Mouse (Mus musculus) urinary bladder, postnatal 10 days (tissue): ENCODE results near the gene Gm45062.

Experiments used
- DNase-seq: peaks from one replicate; pipeline ENCODE4 v3.0.0; 2022; ENCODE audit warnings: low spot score

Gm45062 gene

DNA sequence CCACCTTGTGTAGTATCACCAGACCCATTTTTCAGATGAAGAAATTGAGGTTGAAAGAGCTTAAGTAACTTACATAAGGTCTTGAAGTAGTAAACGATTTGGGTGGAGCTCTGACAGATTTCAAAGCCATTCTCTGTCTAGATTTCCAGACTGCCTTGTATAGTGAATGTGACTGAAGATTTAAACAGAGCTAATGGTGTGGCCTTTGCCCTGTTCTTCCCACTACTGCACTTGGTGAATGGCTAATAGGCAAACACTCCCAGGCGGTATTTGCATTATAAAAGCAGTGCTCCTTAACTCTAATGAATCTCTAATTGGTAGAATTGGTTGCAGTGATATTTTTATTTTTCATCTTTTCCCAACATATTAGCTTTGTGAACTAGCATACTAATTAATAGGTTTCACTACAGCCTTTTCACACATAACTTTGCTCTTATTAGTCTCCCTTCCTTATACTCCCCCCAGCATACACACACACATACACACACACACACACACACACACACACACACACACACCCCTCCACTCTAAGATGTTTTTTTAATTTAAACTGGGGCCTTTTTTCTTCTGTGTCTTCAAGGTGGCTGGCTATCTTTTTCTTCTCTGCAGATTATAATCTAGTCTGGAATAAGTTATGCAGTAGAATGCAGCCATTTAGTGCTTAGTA is 109.1 kb downstream of the Gm45062 start:
- no peak for DNase-seq

DNA sequence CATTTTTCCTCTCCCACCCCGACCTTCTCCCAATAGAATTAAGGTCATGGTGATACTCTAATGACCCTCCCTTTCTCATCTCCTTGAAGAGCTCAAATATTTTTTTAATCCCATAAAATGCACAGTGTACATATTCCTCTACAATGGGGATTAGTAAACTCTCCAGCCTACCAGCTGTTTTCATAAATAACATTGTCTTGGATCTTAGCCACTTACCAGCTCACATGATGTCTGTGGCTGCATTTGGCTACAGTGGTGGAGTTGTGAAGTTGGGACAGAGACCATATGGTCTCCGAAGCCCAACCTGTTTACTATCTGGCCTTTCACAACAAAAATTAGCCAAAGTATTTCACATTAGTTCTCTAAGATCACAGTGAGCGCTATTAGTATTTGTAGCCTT is 111.4 kb downstream of the Gm45062 start:
- no peak for DNase-seq

DNA sequence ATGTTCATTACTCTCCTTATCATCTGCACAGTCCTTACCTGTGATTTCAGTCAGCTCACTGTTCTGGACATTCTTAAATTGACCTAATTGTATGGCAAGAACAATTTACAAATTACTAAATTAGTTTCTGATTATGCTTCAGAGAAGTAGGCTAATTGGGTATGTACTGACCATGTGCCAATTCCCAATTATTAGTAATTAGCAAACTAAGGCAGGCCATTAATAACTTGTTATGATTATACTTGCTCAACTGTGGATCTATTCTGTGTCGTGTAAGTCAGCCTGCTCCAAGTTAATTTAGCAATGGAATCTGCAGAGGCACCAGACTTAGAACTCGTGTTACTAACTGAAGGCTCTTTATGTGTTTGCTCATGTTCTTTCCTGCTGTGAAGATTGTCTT is 113.8 kb downstream of the Gm45062 start:
- DNase-seq, result no peak

DNA sequence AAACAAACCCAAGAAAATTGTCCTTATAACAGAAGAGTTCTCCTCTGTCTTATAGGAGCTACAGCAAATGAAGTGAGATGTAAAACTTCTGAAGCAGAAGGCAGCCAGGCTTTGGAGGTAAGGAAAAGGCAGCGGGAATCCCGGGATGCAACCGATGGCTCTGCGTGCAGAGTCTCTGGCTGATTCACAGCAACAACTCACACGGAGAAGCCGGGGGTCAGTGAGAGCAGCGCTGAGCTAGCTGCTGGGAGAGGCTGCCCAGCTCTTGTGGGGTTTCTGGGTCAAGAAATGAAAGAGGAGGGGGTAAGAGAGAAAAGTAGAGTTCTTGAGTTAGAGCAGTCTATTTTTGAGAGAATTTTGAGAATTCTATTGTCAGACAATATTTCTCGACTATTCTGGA is 114.6 kb downstream of the Gm45062 start:
- DNase-seq, result no peak

DNA sequence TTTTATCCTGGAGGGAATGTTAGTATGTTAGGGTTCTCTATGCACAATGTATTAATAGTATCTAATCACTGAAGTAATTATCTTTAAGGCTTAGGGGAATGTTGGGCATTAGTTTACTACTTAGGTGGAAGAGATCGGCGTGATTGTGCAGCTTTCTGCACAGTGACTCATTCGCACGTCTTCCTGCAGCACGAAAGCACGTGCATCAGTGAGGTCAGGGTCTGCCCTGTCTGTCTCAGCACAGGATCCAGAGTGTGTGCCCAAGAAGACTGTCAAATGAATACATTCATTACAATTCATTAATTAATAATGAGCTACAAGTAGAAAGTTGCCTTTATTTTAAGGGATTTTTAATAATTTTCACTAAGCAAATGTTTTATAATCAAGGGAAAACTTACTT is 115.0 kb downstream of the Gm45062 start:
- DNase-seq, result no peak

DNA sequence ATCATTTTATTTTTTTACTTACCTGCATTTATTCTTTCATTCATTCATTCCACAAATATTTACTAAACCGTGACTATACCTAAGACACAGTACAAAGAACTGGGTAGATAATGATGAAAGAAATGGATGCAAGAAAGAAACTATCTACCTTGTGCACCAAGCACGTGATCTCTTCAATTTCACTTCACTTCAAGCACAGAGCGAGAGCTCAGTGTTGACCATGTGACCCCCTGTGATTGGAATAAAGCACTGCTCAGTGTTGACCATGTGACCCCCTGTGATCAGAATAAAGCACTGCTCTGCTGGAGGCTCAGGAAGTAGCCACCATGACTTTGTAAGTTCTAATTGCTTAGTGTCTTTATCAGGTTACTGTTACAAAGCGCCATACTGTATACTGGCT is 115.5 kb downstream of the Gm45062 start:
- DNase-seq, result no peak

DNA sequence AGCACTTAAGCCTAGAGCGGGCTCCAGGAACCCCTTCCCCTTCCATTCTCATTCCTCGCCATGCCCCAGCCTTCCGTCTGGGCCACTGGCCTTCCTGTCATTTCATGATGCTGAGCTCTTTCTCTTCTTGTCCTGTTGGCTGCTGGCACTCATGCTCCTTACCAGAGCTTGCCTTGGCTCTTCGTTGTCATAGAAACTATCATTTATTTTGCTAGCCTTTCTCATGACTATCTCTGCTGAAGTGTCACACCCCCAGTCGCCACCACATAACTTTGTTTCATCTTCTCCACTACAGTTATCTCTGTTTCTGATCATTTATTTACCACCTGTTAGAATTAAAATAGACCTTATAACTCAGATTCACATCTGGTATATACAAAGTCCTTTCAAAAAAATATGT is 117.1 kb downstream of the Gm45062 start:
- no peak for DNase-seq

DNA sequence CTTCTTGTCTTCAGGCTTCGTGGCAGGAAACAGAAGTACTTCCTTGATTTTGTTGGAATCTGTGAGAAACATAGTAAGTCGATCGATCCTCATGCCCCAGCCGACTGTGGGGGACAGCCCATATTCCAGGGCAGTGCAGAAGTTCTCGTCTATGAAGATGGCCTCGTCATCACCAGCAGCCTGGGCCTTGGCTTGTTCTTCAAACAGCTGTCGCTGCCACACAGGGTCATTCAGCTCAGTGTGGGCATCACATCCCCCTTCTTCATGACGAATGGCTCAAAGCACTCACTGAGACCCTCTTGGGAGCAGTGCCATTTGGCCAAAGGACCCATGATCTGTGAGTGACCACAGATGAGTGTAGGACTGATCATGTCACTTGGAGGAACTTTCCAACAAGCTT is 118.4 kb downstream of the Gm45062 start:
- DNase-seq, result no peak

DNA sequence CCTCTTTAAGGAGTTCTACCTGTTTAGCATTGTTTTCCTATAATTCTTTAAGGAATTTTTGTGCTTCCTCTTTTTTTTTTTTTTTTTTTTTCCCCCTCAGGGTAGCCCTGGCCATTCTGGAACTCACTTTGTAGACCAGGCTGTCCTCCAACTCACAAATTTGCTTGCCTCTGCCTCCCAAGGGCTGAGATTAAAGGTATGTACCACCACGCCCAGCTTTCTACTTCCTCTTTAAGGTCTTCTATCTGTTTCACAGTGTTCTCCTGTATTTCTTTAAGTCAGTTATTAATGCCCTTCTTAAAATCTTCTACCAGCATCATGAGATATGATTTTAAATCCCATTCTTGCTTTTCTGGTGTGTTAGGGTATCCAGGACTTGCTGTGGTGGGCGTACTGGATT is 130.1 kb downstream of the Gm45062 start:
- no peak for DNase-seq

DNA sequence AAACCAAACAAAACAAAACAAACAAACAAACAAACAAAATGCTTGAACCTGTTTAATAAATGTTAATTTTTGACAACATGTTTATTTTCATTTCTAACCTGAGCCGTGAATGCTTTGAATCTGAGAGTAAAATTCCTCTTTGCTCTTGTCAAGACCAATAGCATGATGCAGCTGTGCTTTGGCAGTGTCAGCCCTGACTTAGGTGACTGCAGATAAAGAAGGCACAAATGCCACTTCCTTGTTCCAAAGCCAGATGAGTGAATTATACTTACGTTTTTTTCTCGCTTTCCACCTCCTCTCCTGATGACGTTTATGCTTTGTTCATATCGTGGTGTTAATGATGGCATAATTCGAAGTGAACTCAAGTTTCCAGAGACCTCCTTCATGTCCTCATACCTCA is 131.0 kb downstream of the Gm45062 start:
- no peak for DNase-seq

DNA sequence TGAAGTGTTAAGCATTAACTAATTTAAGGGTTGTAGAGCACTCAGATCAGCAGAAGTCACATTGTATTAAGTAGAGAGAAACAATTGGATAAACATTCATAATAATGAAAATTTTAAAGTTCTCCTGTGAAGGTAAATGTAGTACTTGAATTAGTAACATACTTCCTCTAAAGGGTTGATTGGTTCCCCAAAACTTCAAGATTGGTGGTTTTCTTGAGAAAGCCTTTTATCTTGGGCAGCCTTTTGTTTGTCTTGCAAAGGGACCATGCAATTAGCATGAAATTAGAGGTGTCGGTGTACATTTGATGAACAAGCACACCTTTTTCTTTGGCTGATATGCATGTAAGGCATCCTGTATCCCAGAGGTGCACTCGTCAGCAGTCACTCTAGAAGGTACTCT is 131.7 kb downstream of the Gm45062 start:
- DNase-seq, result no peak

DNA sequence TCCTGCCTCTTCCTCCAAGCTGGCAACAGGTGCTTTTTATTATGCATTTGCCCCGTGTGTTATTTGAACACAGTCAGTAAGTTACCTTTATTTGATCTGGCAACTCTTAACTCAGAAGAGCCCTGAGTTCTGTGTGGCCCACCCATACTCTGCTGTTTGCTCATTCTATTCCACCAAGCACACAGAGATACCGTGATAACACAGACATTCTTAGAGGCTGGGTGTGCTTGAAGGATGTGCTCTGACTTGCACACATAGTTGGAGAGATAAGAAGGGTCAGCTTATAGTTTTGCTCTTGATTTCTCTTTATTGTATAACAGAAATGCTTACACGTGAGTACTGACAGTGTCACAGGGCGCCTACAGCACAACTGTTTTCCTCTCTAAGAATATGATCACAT is 133.8 kb downstream of the Gm45062 start:
- DNase-seq, result no peak

DNA sequence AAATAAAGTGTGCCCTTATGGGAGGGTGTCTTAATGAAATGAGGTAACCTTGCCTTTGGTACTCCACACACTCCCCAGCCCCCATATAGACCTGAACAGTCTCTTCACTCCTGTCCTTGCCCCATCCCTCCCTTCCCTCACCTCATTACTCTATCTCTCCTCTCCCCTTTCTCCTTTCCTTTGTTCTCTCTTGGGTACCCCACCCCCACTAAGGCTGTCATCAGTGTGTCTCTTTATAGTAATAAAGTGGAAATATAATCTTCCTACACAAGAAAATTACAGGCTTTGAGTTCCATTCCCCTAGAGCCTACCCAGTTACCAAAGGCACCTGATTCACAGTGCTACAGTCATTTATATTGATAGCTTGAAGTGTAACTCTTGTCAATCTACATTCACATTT is 134.8 kb downstream of the Gm45062 start:
- DNase-seq, result no peak

DNA sequence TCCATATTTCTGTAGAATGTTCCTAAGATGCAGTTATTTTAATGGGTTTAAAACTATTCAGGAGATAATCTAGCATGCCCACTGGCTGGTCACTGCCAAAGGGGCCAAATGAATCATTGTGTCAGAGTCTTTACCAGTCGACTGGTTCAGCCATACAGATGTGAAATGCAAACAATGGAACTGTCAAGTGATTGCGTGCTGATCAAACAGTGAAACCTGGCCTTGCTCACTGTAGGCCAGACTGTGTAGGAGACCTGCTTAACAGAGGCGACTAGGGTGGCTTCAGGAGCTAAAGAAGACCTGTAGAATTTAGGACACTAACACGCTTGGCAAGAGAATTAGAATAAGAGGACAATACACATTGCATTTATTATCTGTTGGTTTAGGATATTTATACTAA is 135.8 kb downstream of the Gm45062 start:
- no peak for DNase-seq

DNA sequence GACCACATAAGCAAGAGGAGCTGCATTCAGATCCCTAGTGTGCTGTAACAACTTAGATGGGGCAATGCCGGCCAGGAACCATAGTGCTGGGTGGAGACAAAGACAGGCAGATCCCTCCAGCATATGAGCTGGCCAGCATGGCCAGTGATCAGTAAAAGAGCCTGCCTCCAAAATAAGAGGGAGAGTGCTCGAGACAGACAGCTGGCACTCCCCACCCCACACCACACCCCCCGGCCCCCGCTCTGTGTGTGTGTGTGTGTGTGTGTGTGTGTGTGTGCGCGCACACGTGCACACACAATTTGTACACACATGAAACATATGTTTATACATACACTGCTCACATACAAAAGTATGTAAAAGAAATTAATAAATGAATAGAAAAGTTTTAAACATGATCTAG is 138.0 kb downstream of the Gm45062 start:
- DNase-seq, result no peak

DNA sequence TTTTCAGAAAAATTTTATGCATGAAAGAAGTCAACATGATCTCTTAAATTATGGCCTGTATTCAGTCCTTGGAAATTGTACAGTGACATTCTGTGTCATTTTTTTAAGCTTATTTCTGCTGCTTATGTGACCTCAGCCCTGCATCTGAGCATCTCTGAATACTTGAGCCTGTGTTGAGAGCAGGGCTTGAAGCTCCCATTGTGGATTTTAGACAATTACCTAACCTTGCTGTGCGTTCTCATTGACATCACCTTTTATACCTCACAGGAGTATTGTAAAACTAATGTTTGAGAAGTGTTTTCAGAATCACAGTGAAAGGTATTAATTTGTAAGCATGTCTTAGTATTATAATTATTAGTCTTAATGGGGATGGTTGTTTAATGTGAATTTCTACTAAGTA is 140.5 kb downstream of the Gm45062 start:
- no peak for DNase-seq

DNA sequence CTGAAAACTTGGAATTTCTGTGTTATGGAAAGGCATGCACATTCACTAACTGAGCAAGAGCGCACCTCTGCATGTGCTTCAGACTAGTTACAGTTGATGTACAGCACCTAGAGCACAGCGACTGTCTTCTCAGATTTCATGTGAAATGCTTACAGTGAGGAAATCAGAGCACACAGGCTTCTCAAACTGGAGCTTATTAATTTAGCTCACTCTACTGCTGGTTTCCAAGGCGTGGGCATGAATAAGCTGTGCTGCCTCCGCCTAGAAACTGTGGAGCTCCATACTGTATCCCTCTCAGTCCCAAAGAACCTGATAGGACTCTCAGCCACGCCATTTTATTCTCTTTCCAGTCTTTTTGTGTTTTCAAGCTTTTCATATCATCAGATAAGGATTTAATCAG is 143.9 kb downstream of the Gm45062 start:
- DNase-seq, result no peak

DNA sequence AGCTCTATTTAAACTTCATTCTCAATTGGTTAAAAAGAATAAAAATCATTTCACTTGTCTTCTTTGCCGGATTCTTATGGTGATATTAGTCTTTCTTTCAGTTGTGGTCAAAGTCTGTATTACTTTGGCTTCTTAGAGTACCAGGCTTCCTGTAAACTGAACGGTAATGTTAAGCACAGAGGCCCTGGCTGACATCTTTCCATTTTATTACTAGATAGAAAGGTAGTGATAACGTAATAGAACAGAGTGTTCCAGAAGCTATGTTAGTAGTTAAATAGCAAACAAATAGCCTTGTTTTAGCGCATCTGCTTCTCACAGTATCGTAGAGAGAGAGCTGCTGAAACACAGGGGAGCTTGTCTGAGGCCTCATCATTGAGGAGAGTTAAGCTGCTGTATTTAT is 146.6 kb downstream of the Gm45062 start:
- no peak for DNase-seq

DNA sequence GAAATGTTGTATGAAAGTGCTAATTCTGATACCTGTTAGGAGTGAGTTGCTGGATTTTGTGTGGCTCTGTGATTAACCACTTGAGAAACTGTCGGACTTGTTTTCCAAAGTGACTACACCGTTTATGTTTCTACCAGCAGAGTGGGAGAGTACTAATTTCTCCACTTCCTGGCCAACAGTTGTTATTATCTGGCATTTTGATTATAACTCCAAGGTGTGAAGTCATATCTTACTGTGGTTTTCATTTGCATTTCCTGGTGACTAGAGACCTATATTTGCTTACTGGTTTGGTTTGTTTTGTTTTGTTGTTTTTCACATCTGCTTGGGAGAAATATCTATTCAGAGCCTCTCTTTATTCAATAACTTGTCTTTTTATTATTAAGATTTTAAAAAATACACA is 149.1 kb downstream of the Gm45062 start:
- DNase-seq, result no peak

DNA sequence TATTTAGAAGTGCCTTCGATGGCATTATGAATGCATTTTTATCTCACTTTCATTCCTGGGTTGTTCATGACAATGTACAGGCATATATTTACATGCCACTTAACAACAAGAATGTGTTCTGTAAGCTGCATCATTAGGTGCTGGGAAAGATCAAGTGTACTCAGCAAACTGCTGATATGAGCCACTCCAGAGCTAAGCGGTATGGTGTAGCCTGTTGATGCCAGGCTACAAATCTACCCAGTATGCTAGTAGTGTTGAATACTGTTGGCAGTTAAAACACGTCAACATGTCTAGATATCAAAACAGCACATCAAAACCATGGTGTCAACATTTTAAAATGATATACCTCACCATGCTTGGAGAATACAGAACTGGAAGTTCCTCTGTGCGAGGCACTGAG is 150.6 kb downstream of the Gm45062 start:
- DNase-seq, result no peak

DNA sequence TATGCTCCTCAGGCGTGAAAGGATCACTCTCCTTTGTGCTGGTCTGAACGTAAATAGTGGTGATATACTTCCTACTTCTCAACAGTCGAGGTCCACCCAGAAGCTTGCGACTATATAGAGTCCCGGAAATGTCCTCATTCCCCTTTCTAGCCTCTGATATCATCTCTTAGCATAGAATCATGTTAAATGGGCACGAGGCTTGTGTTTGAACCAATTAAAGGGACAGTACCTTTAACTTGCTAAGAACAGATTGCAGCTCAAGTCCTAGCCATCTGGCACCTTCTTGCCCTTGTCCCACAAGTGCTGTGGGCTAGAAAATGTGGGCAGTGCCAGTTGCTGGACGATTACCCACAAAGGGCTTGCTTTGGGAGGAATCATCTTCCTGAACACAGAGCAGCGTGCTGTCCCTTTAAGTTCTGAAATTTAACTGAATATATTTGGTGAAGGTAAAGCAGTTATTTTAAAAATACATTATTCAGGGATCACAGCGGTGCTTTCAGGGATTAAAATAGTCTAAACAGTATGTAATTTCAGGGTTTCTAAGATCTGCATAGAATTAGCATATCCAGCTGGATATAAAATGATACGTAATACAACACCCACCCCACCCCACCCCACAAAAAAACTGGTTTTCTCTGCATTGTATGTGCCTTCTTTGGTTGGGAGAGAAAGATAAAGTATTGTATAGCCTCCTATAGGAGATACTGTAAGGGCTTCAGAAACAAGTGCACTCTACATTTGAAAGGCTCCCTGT is 153.8 kb downstream of the Gm45062 start:
- DNase-seq, result no peak

DNA sequence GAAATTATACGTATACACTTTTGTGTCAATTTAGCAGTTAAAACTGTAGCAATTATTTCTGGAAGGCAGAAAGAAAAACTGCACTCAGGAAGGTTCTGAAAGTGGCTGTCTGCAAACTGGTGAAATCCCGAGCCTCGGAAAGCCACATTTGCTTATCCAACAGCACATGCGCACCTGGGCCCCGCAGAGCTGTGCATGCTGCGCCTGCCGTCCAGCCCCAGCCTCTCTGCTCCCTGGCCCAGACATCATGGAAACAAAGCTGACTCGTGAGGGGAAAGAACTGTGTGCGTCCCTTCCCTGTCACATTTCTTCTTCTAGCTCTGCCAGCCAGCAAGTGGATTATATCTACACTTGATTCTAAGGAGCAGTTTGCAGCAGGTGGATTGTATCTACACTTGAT is 154.8 kb downstream of the Gm45062 start:
- no peak for DNase-seq

DNA sequence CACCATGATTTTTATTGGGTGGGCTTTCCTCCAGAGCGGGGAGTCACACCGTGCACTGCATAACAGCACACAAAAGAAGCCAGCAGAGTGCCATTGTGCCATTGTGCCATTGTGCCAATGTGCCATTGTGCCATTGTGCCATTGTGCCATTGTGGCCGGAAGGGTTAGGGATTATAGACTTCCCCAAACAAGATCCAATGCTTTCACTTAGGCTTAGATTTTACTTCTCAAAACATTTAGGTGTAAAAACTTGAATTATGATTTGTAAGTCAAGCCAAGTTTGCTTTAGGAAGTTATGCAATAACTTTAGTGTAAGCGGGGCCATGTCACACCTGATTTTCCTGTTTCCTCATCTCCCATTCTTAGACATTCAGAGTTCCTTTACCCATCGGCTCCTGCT is 156.6 kb downstream of the Gm45062 start:
- no peak for DNase-seq
